Mouse (Mus musculus) limb, embryonic 10.5 days (tissue): ENCODE results near the gene Mcm7. TPM values are rescaled to one million over a fixed set of nuclear protein-coding genes. Genes with fewer than 3 reads are reported as not detected.
A peak's percentile ranks its signal among the peaks of the same experiment; 100 is the strongest.

Experiments used
- DNase-seq: peaks from one replicate; pipeline ENCODE4 v3.0.0-alpha.2; 2017; ENCODE audit warnings: low spot score
- H3K27ac ChIP-seq: fragments of 300-500 bp; sonication (generic); 2 replicates; pipeline ENCODE4 v1.5.1; 2016; ENCODE audit warnings: mild to moderate bottlenecking
- H3K27me3 ChIP-seq: fragments of 300-500 bp; sonication (generic); 2 replicates; pipeline ENCODE4 v1.6.1; 2016; ENCODE audit warnings: low read depth, mild to moderate bottlenecking; ENCODE audit not compliant: poor library complexity, severe bottlenecking
- H3K36me3 ChIP-seq: fragments of 300-500 bp; sonication (generic); 2 replicates; pipeline ENCODE4 v1.6.1; 2016; ENCODE audit warnings: mild to moderate bottlenecking, moderate library complexity
- H3K4me1 ChIP-seq: fragments of 300-500 bp; sonication (generic); 2 replicates; pipeline ENCODE4 v1.6.1; 2016
- H3K4me3 ChIP-seq: fragments of 300-500 bp; sonication (generic); 2 replicates; pipeline ENCODE4 v1.5.1; 2016; ENCODE audit warnings: mild to moderate bottlenecking, moderate library complexity
- H3K9me3 ChIP-seq: fragments of 300-500 bp; sonication (generic); replicated peaks from 2 replicates; pipeline ENCODE4 v1.6.1; 2016; ENCODE audit warnings: mild to moderate bottlenecking
- WGBS: fragments of 180-500 bp; shearing (Covaris S2); methylation state at CpG from one replicate; pipeline ENCODE4 v1.1.7; 2016; 5-methylcytosine and 5-hydroxymethylcytosine counted together
- microRNA counts: library from miRNA; unstranded; fragments of <30 nt; microRNA quantifications from one replicate; lab custom pipeline; 2017
- microRNA-seq: library from miRNA; unstranded; fragments of <30 nt; microRNA quantifications from one replicate; pipeline ENCODE4, GENCODE M21; 2017
- polyA plus RNA-seq: library from polyadenylated mRNA; unstranded; fragments of >200 nt; fragmentation: Nextera tagmentation; extraction: Ambion mirVana; gene quantifications from 2 replicates; pipeline ENCODE4 v1.2.1, GENCODE M21; 2016

Gene Mcm7
- polyA plus RNA-seq, 1 experiment from 2014 or later, result 384 TPM

DNA sequence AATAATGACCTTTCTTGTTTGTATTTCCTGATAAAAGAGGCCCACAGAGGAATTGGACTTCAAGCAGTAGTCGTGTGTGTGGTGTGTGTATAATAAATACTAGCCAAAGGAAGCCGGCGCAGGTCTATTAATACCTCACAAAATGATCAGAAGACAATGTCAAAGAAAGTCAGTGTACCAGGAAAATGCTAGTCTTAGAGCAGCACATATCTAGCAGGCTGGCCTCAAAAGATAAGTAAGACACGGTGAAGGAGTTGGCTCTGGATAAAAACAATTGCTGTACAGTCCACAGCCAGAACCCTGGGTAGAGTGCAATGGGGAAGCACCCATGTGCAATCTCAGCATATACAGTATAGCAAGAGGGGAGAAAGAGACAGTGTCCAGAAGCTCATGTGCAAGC is 35.0 kb downstream of the Mcm7 start:
- H3K9me3 ChIP-seq, result no peaks in the 10 kb centered on the region
- H3K27ac ChIP-seq, result no peak overlapping the region
- DNase-seq, result no peak
- peaks cover 45% of the 10 kb centered on the region for H3K36me3 ChIP-seq
- no peaks in the 10 kb centered on the region for H3K4me1 ChIP-seq
- no peak overlapping the region for H3K4me3 ChIP-seq
- no peaks in the 10 kb centered on the region for H3K27me3 ChIP-seq
- 88% methylated on average over 4 of the region's 4 CpGs for WGBS

- H3K4me1 ChIP-seq, result no peaks in the 10 kb centered on the region
- DNase-seq, result no peak
- H3K4me3 ChIP-seq, result no peak overlapping the region
- peaks cover 81% of the 10 kb centered on the region for H3K36me3 ChIP-seq
- 86% methylated on average over 5 of the region's 5 CpGs for WGBS
- no peaks in the 10 kb centered on the region for H3K9me3 ChIP-seq
- H3K27ac ChIP-seq, result no peak overlapping the region
- H3K27me3 ChIP-seq, result no peaks in the 10 kb centered on the region
Measured at GRCm38 (mm10) chr5:138132425-138133064, 39.7 kb downstream of the Mcm7 start.

DNA sequence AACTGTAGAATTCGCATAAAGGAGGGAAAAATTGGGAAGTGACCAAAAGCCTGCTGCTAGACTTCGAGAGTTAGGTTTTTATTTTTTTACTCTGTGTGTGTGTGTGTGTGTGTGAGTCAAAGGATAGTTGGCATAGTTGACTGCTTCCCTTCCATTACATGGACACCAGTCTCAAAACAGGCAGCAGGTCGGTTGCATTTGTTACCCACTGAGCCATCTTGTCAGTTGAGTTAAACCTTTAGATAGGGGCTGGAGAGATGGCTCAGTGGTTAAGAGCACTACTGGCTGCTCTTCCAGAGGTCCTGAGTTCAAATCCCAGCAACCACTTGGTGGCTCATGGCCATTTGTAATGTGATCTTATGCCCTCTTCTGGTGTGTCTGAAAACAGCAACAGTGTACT is 54.2 kb downstream of the Mcm7 start:
- no peak overlapping the region for H3K27ac ChIP-seq
- peak overlapping the region; percentile 75 for H3K4me3 ChIP-seq
- no peak for DNase-seq
- peaks cover 40% of the 10 kb centered on the region for H3K36me3 ChIP-seq
- H3K9me3 ChIP-seq, result no peaks in the 10 kb centered on the region
- H3K27me3 ChIP-seq, result no peaks in the 10 kb centered on the region
- 84% methylated on average over 3 of the region's 3 CpGs for WGBS
- peaks cover 12% of the 10 kb centered on the region for H3K4me1 ChIP-seq

DNA sequence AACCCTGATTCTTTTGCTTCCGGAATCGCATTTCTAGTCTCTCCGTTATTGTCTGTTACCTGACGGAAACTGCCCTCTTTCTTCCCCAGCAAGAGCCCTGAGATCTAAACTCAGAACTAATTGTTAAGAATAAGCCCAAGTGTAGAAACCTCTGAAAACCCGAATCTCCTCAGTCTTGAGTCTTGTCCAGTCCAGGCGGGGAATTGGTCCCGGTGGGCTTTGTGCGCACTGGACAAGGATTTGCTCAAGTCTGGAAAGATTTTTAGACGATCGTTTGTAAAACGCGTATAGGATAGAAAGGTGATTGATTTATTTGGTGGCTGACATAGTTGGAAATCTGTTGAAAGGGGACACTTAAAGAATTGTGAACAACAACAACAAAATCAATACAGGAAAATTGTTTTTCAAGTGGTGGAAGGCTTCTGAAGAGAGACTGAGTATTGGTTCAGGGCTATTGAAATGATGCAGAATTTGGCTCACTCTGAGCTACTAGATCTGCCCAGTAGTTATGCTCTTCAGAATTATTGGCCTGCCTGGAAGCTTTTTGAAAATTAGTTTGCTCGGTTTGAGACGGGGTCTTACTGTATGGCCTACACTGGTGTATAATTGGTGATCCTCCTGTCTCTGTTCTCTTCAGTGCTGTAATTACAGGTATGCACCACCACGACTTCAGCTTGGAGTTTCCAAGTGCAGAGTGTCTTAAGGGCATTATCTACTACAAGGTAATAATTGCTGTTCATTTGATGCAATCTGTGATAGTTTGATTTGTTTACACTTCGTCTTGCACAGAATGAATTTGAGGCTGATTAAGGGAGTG is 54.8 kb downstream of the Mcm7 start:
- WGBS, result 11% methylated on average over 16 of the region's 16 CpGs
- DNase-seq, result no peak
- no peaks in the 10 kb centered on the region for H3K27me3 ChIP-seq
- peak overlapping the region; percentile 75 for H3K4me3 ChIP-seq
- peaks cover 12% of the 10 kb centered on the region for H3K4me1 ChIP-seq
- peaks cover 34% of the 10 kb centered on the region for H3K36me3 ChIP-seq
- no peaks in the 10 kb centered on the region for H3K9me3 ChIP-seq
- peak overlapping the region; percentile 94 for H3K27ac ChIP-seq

GRCm38 (mm10) chr5:138116255-138117198 is 55.7 kb downstream of the Mcm7 start, which contains the start of gene Zscan21:
Gene Zscan21 (plus strand): TSS chr5:138116903.
- H3K27ac ChIP-seq, result peak within 1 kb of the TSS; percentile 94
- peaks cover 12% of the 10 kb centered on the region for H3K4me1 ChIP-seq
- WGBS, result 7% methylated on average over 38 of the region's 38 CpGs
- peak within 1 kb of the TSS; percentile 75 for H3K4me3 ChIP-seq
- H3K36me3 ChIP-seq, result peaks cover 27% of the 10 kb centered on the region
- no peaks in the 10 kb centered on the region for H3K9me3 ChIP-seq
- no peaks in the 10 kb centered on the region for H3K27me3 ChIP-seq
- peak; percentile 93 for DNase-seq

MicroRNA genes within 50 kb of the gene (microRNA counts, 519-probe panel; counts per million panel counts)
- microRNA mmu-miR-106b (lab: Ali Mortazavi, UCI) (6,015 counts per million, percentile 93 among the panel's probes with 10 or more counts), microRNA mmu-miR-25 (lab: Ali Mortazavi, UCI) (8,164 counts per million, percentile 99 among the panel's probes with 10 or more counts), microRNA mmu-miR-93 (lab: Ali Mortazavi, UCI) (6,555 counts per million, percentile 96 among the panel's probes with 10 or more counts)

Small RNA genes lying within 50 kb of the gene (microRNA-seq; reads per million reads assigned to microRNA genes)
- gene Mir106b (9,678 reads per million, percentile 95 among the genes with 10 or more reads in this experiment), gene Mir25 (901 reads per million, percentile 72 among the genes with 10 or more reads in this experiment), gene Mir93 (15,149 reads per million, percentile 96 among the genes with 10 or more reads in this experiment)

Other genes with a start within 250 kb of the Mcm7 start
- gene Gjc3, start 209.3 kb downstream of the Mcm7 start, polyA plus RNA-seq, result 0.04 TPM in 1 of 2 replicates, not detected in the other
- gene Azgp1, start 190.9 kb downstream of the Mcm7 start, polyA plus RNA-seq, result not detected in 2 replicates
- not detected in 2 replicates for gene Smok3a, start 151.2 kb downstream of the Mcm7 start, polyA plus RNA-seq
- not detected in 2 replicates for gene Smok3b, start 151.0 kb downstream of the Mcm7 start, polyA plus RNA-seq
- not detected in 2 replicates for gene Smok3c, start 119.2 kb downstream of the Mcm7 start, polyA plus RNA-seq
- 24.5 and 29.4 TPM in 2 replicates for gene Zkscan1, start 87.3 kb downstream of the Mcm7 start, polyA plus RNA-seq
- 87.1 and 97.2 TPM in 2 replicates for gene Zscan21, start 55.5 kb downstream of the Mcm7 start, polyA plus RNA-seq
- gene Zfp113, start 16.7 kb downstream of the Mcm7 start, polyA plus RNA-seq, result 29.7 and 36.3 TPM in 2 replicates
- gene Cops6, start 11.4 kb downstream of the Mcm7 start, polyA plus RNA-seq, result 381 and 386 TPM in 2 replicates
- gene Ap4m1, start 420 bp downstream of the Mcm7 start, polyA plus RNA-seq, result 26.4 and 32.0 TPM in 2 replicates
- 133 and 145 TPM in 2 replicates for gene Taf6, start 15.0 kb upstream of the Mcm7 start, polyA plus RNA-seq
- 54.6 and 60.4 TPM in 2 replicates for gene Cnpy4, start 15.1 kb upstream of the Mcm7 start, polyA plus RNA-seq
- 6.6 and 9.5 TPM in 2 replicates for gene Mblac1, start 21.9 kb upstream of the Mcm7 start, polyA plus RNA-seq
- gene Nxpe5, start 53.5 kb upstream of the Mcm7 start, polyA plus RNA-seq, result not detected in 2 replicates
- gene Lamtor4, start 83.1 kb upstream of the Mcm7 start, polyA plus RNA-seq, result 35.4 and 39.7 TPM in 2 replicates
- gene BC037034, start 91.6 kb upstream of the Mcm7 start, polyA plus RNA-seq, result 5.4 and 6.3 TPM in 2 replicates
- 3.3 and 3.7 TPM in 2 replicates for gene Gal3st4, start 100.4 kb upstream of the Mcm7 start, polyA plus RNA-seq
- 0.08 and 0.18 TPM in 2 replicates for gene Gm43720, start 107.5 kb upstream of the Mcm7 start, polyA plus RNA-seq
- 36.5 and 54.3 TPM in 2 replicates for gene Gpc2, start 107.6 kb upstream of the Mcm7 start, polyA plus RNA-seq
- 4.7 and 6.7 TPM in 2 replicates for gene Stag3, start 107.8 kb upstream of the Mcm7 start, polyA plus RNA-seq
- not detected in 2 replicates for gene Pvrig, start 169.5 kb upstream of the Mcm7 start, polyA plus RNA-seq